In genomic region chr2:143035086-143035593, GRCm38 (mm10) we compare ENCODE assay signal across 8 mouse cellular contexts. TPM values are rescaled to one million over a fixed set of nuclear protein-coding genes. Genes with fewer than 3 reads are reported as not detected.
DNase-seq lines count a peak whose midpoint lies in the region; ATAC-seq and TF ChIP-seq lines count a peak whose summit lies in the region.
"Had no signal": no experiment of that assay in that cellular context is flagged by ENCODE, and none has a peak within 500 bp of the region (broad histone marks: within the 10 kb centered on the region; RNA-seq: fewer than 3 reads in every experiment).

No protein-coding gene starts in this region.

- peak; percentile 1 to 30 for DNase-seq in layer of hippocampus, adult 18-20 months (ENCODE audit: low spot score in 2 of 2)
- no peak for DNase-seq in layer of hippocampus, postnatal 10 days (ENCODE audit: low spot score in 2 of 2)
- no peak for DNase-seq in MEL (ENCODE audit: low read depth, low spot score)
- DNase-seq in left cerebral cortex, postnatal 36 days (ENCODE audit: low spot score in 2 of 2) = peak; percentile 39 to 42
- no peak for DNase-seq in thymus, postnatal 10 days (ENCODE audit: low spot score in 2 of 2)
- DNase-seq in urinary bladder, postnatal 10 days (ENCODE audit: low spot score) = no peak

- peak overlapping the region; percentile 33 for H3K4me2 ChIP-seq in heart, embryonic 13.5 days

- no peaks in the 10 kb centered on the region for H3K79me2 ChIP-seq in MEL (ENCODE audit: control insufficient read depth, insufficient read depth, low read length, poor library complexity)

- WGBS in heart, embryonic 13.5 days = 68% methylated on average over 10 of the region's 10 CpGs

- no peak overlapping the region for H3K9ac ChIP-seq in MEL (ENCODE audit: control insufficient read depth, low read depth, low read length, poor library complexity, severe bottlenecking)
- H3K9ac ChIP-seq in heart, embryonic 13.5 days = no peak overlapping the region

- no peaks in the 10 kb centered on the region for H3K4me1 ChIP-seq in MEL (ENCODE audit: control insufficient read depth in 1 of 2, insufficient read depth in 2 of 2, low read length in 2 of 2)
- no peaks in the 10 kb centered on the region for H3K4me1 ChIP-seq in heart, embryonic 13.5 days

- ATAC-seq in heart, embryonic 13.5 days (ENCODE audit: extremely low read depth, insufficient number of reproducible peaks, low FRiP score, low TSS enrichment) = no peak

- no peak for TF ChIP-seq CTCF in MEL (IDR thresholded peaks at IDR 0.05 in 2 of 3, conservative IDR thresholded peaks at IDR 0.05 in 1 of 3; ENCODE audit: control insufficient read depth in 1 of 3, insufficient read depth in 1 of 3, low read depth in 2 of 3, low read length in 3 of 3, poor library complexity in 1 of 3, severe bottlenecking in 1 of 3)

- no peak for TF ChIP-seq RAD21 in MEL (IDR thresholded peaks at IDR 0.05; ENCODE audit: low read depth, low read length)

- TF ChIP-seq POLR2A in MEL (IDR thresholded peaks at IDR 0.05; ENCODE audit: control insufficient read depth in 1 of 2, insufficient read depth in 1 of 2, low read depth in 1 of 2, low read length in 2 of 2, poor library complexity in 1 of 2) = no peak

- no peaks in the 10 kb centered on the region for H3K36me3 ChIP-seq in MEL (ENCODE audit: control insufficient read depth in 1 of 2, insufficient read depth in 2 of 2, low read length in 2 of 2)
- H3K36me3 ChIP-seq in heart, embryonic 13.5 days = no peaks in the 10 kb centered on the region

- no peak for TF ChIP-seq EP300 in MEL (IDR thresholded peaks at IDR 0.05; ENCODE audit: low read depth in 1 of 2, low read length in 2 of 2)

- H3K9me3 ChIP-seq in MEL (replicated peaks; ENCODE audit: insufficient read depth, low read length) = no peaks in the 10 kb centered on the region
- no peaks in the 10 kb centered on the region for H3K9me3 ChIP-seq in heart, embryonic 13.5 days

- no peak overlapping the region for H3K27ac ChIP-seq in MEL (ENCODE audit: control insufficient read depth, low read depth, low read length)
- H3K27ac ChIP-seq in heart, embryonic 13.5 days (replicated peaks) = no peak overlapping the region

- no peaks in the 10 kb centered on the region for H3K27me3 ChIP-seq in MEL (ENCODE audit: control insufficient read depth in 1 of 2, insufficient read depth in 2 of 2, low read length in 2 of 2)
- no peaks in the 10 kb centered on the region for H3K27me3 ChIP-seq in heart, embryonic 13.5 days (replicated peaks)

- H3K4me3 ChIP-seq in MEL (ENCODE audit: control insufficient read depth in 1 of 2, insufficient read depth in 1 of 2, low read depth in 2 of 2, low read length in 2 of 2) = no peak overlapping the region
- H3K4me3 ChIP-seq in heart, embryonic 13.5 days = no peak overlapping the region

- intact Hi-C loops in left cerebral cortex, postnatal 36 days (cut with DNase I) = no loop called here

TF ChIP-seq in MEL, 35 proteins besides CTCF, POLR2A, EP300 and RAD21:
- no peak for TF ChIP-seq USF2 (IDR thresholded peaks at IDR 0.05; ENCODE audit: borderline replicate concordance in 1 of 2, insufficient read depth in 1 of 2, low read depth in 1 of 2, low read length in 2 of 2)
- TF ChIP-seq MAZ (IDR thresholded peaks at IDR 0.05; ENCODE audit: low read depth, low read length) = no peak
- TF ChIP-seq USF1 (IDR thresholded peaks at IDR 0.05; ENCODE audit: low read depth, low read length) = 0 out of 2 replicates have a peak, but pooled peaks have one; percentile 15
- TF ChIP-seq POLR2AphosphoS2 (IDR thresholded peaks at IDR 0.05; ENCODE audit: low read length) = no peak
- no peak for TF ChIP-seq POLR2AphosphoS5 (IDR thresholded peaks at IDR 0.05; ENCODE audit: borderline replicate concordance, low read depth, low read length)

RNA-seq across cellular contexts. Expression of gene Snrpb2, which starts 27.7 kb away (rescaled TPM):
- total RNA-seq in layer of hippocampus, adult 18-20 months (2021) = 10 to 100 TPM; 37.8 to 39.7 TPM
- 10 to 100 TPM; 49.1 to 52.0 TPM for total RNA-seq in layer of hippocampus, postnatal 10 days (2021)
- 52.8 and 58.4 TPM in 2 replicates for total RNA-seq in MEL (2012; rRNA removed)
- 10 to 100 TPM in 1 of 2 experiments, not detected in 1; 60.5 TPM for polyA plus RNA-seq in MEL (2012; ENCODE audit: insufficient read depth in 1 of 2, insufficient read length in 2 of 2, low read depth in 1 of 2, low replicate concordance in 2 of 2, missing spikeins in 1 of 2)
- polyA plus RNA-seq in heart, embryonic 13.5 days (2015; fragmentation: Nextera tagmentation; extraction: Ambion mirVana) = 41.8 and 43.9 TPM in 2 replicates
- 10 to 100 TPM; 31.2 to 41.7 TPM for total RNA-seq in left cerebral cortex, postnatal 36 days (2021)

RNA-seq across cellular contexts. Expression of gene Otor, which starts 43.1 kb away (rescaled TPM):
- total RNA-seq in layer of hippocampus, adult 18-20 months (2021) = under 1 TPM in 1 of 2 experiments, not detected in 1; 0.45 TPM
- total RNA-seq in layer of hippocampus, postnatal 10 days (2021) = not detected
- not detected in 2 replicates for total RNA-seq in MEL (2012; rRNA removed)
- not detected for polyA plus RNA-seq in MEL (2012; ENCODE audit: insufficient read depth in 1 of 2, insufficient read length in 2 of 2, low read depth in 1 of 2, low replicate concordance in 2 of 2, missing spikeins in 1 of 2)
- polyA plus RNA-seq in heart, embryonic 13.5 days (2015; fragmentation: Nextera tagmentation; extraction: Ambion mirVana) = 0.42 and 0.67 TPM in 2 replicates
- total RNA-seq in left cerebral cortex, postnatal 36 days (2021) = not detected
- polyA plus RNA-seq: urinary bladder, adult 2 months had no signal

Comparison
In these comparisons a context has a peak if more than half of its experiments do, and no peak if none do; other contexts are left out.
1. DNase-seq: peak in layer of hippocampus, adult 18-20 months (2 of 2) and left cerebral cortex, postnatal 36 days (2 of 2); none in layer of hippocampus, postnatal 10 days (0 of 2), MEL (single experiment), thymus, postnatal 10 days (0 of 2) and urinary bladder, postnatal 10 days (single experiment).